Mouse (Mus musculus): Measurements from ENCODE around the gene Dbf4.
A peak's percentile ranks its signal among the peaks of the same experiment; 100 is the strongest.

Dbf4 gene

GRCm38 (mm10) chr5:8422157-8422931, at the start of gene Dbf4, which contains the start of gene Slc25a40:
Gene Dbf4 (minus strand): TSS chr5:8422716.
Gene Slc25a40 (plus strand): TSS chr5:8422850.
- DNase-seq (ENCODE audit: low read depth, low spot score) = peak; percentile 95

- no peak for DNase-seq (ENCODE audit: low read depth, low spot score)
Observed at GRCm38 (mm10) chr5:8456561-8456960, 34.0 kb upstream of the Dbf4 start.

GRCm38 (mm10) chr5:8455565-8455964, 33.0 kb upstream of the Dbf4 start:
- no peak for DNase-seq (ENCODE audit: low read depth, low spot score)

DNA sequence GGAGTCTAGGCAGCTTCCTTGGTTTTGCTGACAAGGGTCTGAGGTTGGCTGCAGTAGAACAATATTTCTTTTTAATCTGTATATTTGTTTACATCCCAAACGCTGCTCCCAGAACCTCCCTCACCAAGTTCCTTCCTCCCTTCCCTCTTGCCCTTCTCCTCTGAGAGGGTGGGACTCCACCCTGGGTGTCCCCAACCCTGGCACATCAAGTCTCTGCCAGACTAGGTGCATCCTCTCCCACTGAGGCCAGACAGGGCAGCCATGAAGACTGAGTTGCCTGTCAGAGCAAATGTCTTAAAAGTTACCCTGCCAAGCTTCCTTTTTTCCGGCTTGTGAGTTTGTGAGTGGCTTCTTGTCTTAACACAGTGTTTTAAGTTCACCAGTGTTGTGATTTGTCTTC, 16.6 kb upstream of the Dbf4 start:
- no peak for DNase-seq (ENCODE audit: low read depth, low spot score)

DNA sequence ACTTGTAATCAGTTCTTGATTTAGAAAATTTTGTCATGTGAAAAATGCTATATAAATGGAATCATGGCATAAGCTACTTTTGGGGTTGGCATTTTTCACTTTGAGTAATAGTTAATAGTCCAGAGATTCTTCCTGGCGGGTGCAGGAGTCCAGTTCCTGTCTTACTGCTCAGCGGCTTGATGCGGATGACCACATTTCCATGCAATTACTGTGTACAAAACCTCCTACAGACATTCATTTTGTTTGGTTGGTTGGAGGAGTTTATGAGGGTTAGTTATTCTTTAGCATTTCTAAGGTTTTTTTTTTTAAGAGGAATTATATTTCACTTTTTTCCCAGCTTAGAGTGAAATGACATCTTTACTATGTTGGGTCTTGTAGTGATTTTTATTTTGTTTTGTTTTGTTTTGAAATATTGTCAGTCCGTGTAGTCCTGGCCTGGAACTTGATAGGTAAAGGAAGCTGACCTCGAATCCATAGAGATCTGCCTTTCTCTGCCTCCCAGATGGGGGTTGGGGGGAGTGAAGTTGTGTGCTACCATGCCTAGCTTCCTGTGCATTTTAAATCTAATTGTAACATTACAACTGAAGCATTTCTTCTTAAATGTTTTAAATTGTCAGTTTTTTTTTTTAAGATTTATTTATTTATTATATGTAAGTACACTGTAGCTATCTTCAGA, 15.1 kb upstream of the Dbf4 start:
- DNase-seq (ENCODE audit: low read depth, low spot score) = no peak

GRCm38 (mm10) chr5:8425899-8426298, 3.4 kb upstream of the Dbf4 start:
- no peak for DNase-seq (ENCODE audit: low read depth, low spot score)

- DNase-seq (ENCODE audit: low read depth, low spot score) = peak; percentile 96
Observed at GRCm38 (mm10) chr5:8424116-8424515, 1.6 kb upstream of the Dbf4 start.

- peak; percentile 21 for DNase-seq (ENCODE audit: low read depth, low spot score)
Observed at GRCm38 (mm10) chr5:8422932-8423928, 714 bp upstream of the Dbf4 start.

- DNase-seq (ENCODE audit: low read depth, low spot score) = no peak
Observed at GRCm38 (mm10) chr5:8421424-8421823, 1.1 kb downstream of the Dbf4 start.

- DNase-seq (ENCODE audit: low read depth, low spot score) = peak; percentile 70
Observed at GRCm38 (mm10) chr5:8417443-8417842, 5.1 kb downstream of the Dbf4 start.

- DNase-seq (ENCODE audit: low read depth, low spot score) = peak; percentile 15
Observed at GRCm38 (mm10) chr5:8416683-8417413, 5.7 kb downstream of the Dbf4 start.

- no peak for DNase-seq (ENCODE audit: low read depth, low spot score)
Observed at GRCm38 (mm10) chr5:8408746-8409145, 13.8 kb downstream of the Dbf4 start.

GRCm38 (mm10) chr5:8397587-8398249, 24.8 kb downstream of the Dbf4 start:
- no peak for DNase-seq (ENCODE audit: low read depth, low spot score)

- DNase-seq (ENCODE audit: low read depth, low spot score) = no peak
Observed at GRCm38 (mm10) chr5:8393891-8394583, 28.5 kb downstream of the Dbf4 start.

GRCm38 (mm10) chr5:8374297-8374906, 48.1 kb downstream of the Dbf4 start:
- DNase-seq (ENCODE audit: low read depth, low spot score) = no peak

DNA sequence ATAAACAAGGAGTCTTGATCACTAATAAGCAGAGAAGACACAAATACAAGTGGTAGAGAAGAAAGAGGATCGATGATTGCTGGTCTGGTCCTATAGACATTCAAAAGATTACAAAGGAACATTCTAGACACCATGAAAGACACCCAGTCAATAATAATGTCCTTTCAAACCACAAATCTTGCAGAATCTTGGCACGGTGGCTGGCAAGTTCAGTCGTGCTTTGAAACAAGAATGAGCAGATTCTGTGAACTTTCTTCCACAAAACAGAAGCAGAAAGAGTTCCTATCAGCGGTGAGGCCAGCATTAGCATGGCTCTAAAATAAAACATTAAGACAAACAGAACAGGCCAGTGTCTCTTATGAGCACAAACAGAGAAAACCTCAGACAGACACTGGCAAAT, 49.1 kb downstream of the Dbf4 start:
- DNase-seq (ENCODE audit: low read depth, low spot score) = no peak

DNA sequence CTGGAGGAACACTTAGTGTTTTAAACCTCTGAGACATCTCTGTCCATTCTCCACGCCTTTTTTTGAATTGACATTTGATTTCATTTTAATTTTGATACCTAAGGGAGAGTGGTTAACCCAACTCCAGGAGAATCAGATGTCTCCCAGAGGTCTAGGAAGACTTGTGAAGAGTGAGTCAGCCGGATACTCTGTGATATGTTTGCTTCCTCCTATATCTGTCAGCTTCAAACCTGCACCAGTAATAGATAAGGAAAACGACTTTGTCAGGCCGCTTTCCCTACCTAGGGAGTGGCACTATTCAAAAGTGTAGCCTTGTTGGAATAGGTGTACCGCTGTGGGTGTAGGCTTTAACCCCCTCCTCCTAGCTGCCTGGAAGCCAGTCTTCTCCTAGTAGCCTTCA, 53.7 kb downstream of the Dbf4 start:
- DNase-seq (ENCODE audit: low read depth, low spot score) = no peak

DNA sequence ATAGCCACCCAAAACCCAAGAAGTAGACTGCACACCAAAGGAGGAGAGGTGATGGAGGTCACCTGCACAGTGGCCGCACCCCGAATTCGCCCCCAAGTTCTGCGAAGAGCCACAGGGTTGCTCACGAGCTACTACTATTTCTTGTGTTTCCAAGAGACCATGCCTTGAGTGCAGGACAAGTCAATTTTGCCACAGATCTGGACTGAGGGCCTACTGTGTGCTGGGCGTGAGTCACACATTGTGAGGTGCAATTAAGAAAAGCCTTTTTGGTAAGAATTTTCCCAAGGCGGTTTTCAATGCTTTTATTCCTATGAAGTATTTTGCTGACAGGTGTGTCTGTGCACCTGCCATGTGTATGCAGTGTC, 54.2 kb downstream of the Dbf4 start:
- no peak for DNase-seq (ENCODE audit: low read depth, low spot score)

DNA sequence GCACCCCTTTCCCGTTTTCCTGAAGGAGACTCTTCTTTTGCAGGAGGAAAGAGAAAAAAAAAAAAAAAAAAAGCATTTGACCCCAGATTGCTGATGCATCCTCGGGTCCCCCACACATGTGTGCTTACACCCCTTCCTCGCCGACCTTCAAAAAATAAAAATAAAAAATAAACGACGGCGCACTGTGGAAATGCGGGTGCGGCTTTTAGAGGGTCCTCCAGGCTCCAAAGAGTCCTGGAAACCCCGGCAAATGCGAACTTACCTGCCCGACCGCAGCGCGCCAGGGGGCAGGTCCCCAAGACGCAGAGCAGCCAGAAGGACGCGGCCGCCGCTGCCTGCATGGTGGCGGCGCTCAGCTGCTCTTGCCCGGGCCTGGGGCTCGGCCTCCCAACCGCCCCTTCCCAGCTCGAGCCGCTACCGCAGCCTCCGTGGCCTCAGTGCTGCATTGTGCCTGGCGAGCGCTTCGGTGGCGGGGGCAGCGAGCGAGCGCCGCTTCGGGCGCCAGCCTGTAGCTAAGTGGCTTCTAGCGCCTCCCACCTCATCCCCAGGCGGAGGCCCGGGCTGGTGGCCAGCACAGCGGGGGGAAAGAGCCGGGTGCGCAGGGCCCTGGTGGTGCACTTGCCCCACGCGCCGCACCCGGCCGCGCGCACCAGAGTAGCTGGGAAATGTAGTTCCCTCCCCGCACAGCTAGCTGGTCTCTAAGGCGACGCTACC, 54.7 kb downstream of the Dbf4 start, which contains the start of gene Adam22:
Gene Adam22 (minus strand): TSS at position 547 of the 714 bp plus-strand sequence.
- peak; percentile 94 for DNase-seq (ENCODE audit: low read depth, low spot score)

All from ZHBTc4 (cell line).